Mouse (Mus musculus) mouse embryonic stem cell (cell line): Measurements from ENCODE around the gene Ttll1.

ENCODE experiments used
- in situ Hi-C, 2 experiments: fragments of 300-500 bp; cut with MboI; formaldehyde crosslinking; loops; 1 replicate in 1 of 2; 3 replicates in 1 of 2; pipeline ENCODE4 v1.14.3; 2019 to 2020; ENCODE audit warnings: low sequenced_read_pairs in 2 of 2, low pct_unique_long_range_greater_than_20kb in 1 of 2, mixed read lengths in 1 of 2; ENCODE audit not compliant: unreplicated experiment in 1 of 2

The Ttll1 gene

DNA sequence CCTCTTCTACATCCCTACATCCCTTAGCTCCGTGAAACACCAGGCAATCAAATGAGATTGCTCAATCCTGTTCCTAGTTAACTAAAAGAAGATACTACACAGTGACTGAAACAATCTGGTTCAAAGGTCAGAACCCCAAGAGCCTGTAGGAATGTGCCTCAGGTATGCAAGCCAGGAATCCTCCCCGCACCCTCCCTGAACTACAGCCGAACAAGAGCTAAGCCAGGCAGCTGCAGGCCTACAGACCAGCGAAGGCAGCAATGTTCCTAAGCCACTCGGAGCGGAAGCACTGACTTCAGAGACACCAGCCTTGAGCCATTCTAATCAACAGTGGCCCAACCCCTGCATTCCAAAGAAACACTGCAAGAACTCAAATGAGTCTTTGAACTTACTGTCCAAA is 66.3 kb downstream of the Ttll1 start:
- in situ Hi-C loops, result no loop called here

DNA sequence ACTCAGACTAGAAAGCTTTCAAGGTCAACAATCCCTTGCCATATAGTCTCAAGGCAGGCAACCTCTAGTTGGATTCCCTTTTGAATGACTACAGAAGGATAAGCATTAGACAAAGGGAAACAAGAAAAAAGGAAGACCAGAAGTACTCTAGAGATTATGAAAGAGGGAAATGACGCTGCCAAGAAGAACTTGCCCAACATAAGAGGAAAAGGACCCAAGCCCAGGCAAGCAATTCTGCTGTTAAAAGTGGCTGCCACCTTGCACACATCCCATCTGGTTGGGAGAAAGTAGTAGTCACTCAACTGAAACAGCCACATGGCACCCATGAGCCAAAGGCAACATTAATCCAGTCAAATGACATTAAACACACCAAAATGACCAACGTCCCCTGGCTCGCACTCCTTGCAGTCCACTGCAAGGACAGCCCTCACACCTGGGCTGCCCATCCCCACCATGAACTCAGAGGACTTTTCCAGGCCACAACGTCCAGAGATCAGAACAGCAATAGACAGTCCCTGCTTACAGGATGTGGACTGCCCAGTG is 68.1 kb downstream of the Ttll1 start:
- in situ Hi-C loops, result no loop called here

DNA sequence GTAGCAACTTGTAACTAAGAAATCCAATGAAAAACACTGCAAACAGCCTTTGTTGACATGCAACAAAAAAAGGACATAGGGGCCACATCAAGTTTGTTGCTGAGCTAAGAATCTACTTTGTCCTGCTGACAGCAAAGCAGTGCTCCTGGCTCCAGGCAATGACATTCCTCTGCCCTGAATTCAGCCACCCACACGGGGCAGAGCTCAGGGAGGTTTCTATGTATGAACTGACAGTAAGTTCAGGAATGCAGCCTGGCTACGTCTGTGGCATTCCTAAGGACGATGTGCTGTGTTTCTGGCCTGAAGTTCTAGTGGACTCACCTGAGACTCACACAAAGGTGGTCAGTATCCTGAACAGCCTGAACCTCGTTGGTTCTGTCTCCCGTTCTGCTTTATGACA is 70.0 kb downstream of the Ttll1 start:
- in situ Hi-C loops, result no loop called here

DNA sequence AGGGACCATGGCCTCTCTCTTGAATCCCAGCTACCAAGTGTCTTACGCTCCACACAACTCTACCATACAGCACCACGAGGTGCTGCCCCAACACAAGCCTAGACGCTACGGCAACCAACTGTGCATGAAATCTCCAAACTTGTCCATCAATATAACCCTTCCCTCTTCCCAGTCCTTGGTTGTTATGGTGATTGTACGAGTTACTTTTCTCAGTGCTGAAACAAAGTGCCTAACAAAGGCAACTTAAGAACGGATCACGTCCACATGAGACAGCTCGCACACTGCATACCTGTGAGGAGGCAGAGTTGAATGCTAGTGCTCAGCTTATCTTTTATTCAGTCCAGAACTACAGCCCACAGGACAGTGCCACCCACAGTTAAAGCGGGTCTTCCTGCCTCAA is 74.2 kb downstream of the Ttll1 start:
- in situ Hi-C loops, result no loop called here

DNA sequence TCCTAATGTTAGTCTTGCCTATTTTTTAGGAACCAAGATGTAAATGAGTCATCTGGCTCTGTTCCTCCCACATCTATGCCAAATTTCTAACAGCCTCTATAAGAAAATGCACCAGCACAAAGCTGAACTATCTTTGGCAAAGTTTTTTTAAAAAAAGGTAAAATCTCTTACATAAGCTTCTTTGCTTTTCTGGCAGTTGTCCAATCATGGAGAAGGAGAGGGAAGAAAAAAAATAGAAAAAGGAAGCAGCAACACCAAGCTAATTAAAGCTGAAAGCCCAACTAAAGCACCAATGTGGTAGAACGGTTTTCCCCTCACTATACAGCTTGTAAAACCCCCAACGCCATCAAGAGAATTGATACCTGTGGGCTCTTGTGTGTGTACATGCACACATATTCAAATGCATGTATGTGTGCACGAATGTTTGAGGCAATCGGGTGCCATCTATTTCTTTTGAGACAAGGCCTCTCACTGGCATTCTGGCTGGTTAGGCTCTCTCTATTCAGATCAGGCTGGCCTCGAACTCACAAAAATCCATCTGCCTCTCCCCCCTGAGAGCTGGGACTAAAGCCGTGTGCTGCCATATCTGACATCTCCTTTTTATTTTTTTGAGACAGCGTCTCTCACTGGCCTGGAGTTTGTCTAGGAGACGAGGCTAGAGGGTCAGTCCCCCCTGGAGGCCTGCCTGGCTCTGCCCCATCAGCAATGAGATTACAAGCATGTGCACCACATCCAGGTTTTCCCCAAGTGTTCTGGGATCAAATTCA is 75.2 kb downstream of the Ttll1 start:
- in situ Hi-C loops, result no loop called here

DNA sequence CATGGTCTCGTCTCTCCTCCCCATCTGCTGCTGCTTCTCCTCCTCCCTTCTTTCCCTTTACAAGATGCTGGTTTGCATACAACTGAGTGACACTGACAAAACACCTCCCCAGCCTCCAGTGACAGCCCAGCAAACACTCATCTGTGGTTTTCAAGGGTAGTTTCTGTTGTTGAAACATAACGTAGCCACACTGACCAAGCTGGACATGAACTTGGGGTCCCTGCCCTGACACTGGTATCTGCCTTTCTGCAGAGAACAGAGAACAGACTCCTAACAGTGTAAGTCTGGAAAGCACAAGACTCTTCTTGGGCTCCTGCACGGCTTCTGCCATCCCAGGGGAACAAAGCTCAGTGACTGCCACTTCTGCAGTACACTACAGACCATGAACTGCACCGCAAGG is 76.0 kb downstream of the Ttll1 start:
- in situ Hi-C loops, result no loop called here
